Mouse (Mus musculus) bone marrow macrophage, adult 2 months (primary cell): ENCODE results near the gene Dlgap1.

Source experiments
- CTCF ChIP-seq: IDR thresholded peaks from 2 replicates; pipeline ENCODE4 v1.5.1; 2012; ENCODE audit warnings: low read depth, mild to moderate bottlenecking, low read length, moderate library complexity
- POLR2A ChIP-seq: IDR thresholded peaks from 2 replicates; pipeline ENCODE4 v1.6.1; 2012; ENCODE audit warnings: mild to moderate bottlenecking, low read depth, low read length, borderline replicate concordance

DNA sequence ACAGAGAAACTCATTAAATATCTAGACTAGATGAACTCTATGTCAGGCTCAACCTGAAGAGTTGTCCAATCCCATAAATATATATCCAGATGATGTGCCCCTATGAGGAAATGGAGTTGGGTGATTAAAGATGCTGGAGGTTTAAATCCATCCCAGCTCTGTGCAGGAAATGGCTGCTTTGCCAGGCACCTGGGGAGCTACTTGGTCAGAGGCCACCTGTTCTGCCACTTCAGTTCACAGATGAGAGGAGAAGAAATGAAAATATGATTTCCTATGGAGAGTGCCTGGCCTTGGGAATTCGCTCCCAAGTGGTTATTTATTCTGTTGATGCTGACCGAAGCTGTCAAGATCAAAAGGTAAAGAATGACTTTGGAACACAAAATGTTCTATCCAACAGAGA lies 160.3 kb downstream of the Dlgap1 start:
- TF ChIP-seq POLR2A (no peak), CTCF (no peak)
